Mouse (Mus musculus): ENCODE measurements around the gene Mark1.

DNA sequence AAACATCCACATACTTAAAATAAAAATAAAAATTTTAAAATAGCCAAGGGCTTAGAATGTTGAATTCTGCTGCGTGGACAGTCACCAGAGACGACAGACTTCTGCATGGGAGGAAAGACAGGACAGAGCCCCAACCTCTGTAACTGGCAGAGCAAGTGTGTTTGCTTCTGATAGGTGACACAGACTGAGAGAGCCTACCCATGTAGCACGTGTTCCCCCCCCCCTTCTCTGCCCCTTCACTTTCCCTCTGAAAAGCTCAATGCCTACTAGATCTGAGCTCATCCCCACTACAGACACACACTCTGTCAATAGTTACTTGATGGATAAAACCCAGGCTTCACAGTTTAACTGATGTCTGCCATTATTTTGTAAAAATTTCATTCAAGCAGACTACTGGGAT, 152.4 kb downstream of the Mark1 start:
- TF ChIP-seq CTCF (IDR thresholded peaks at IDR 0.05; ENCODE audit: insufficient read depth, low read depth, low read length) (no peak), POLR2A (IDR thresholded peaks at IDR 0.05; ENCODE audit: insufficient read depth, low read depth, low read length) (no peak)

Measured in olfactory bulb, adult 2 months (tissue).